Mouse (Mus musculus): ENCODE results near the gene Hoxb9. TPM values are rescaled to one million over a fixed set of nuclear protein-coding genes. Genes with fewer than 3 reads are reported as not detected.

Hoxb9 gene
- total RNA-seq, 1 experiment from 2014 or later: 202 TPM

- no peak for DNase-seq
Observed at GRCm38 (mm10) chr11:96313806-96314428, 42.7 kb downstream of the Hoxb9 start.

- DNase-seq: peak; percentile 66
Observed at GRCm38 (mm10) chr11:96314671-96315343, 43.5 kb downstream of the Hoxb9 start.

GRCm38 (mm10) chr11:96315344-96315681 is 44.1 kb downstream of the Hoxb9 start:
- no peak for DNase-seq

GRCm38 (mm10) chr11:96316696-96317607 is 45.7 kb downstream of the Hoxb9 start:
- no peak for DNase-seq

- no peak for DNase-seq
Observed at GRCm38 (mm10) chr11:96317608-96318367, 46.5 kb downstream of the Hoxb9 start, which contains the start of gene Hoxb4. Gene Hoxb4, plus strand, starts transcription at chr11:96318267.

- DNase-seq: peak; percentile 84
Observed at GRCm38 (mm10) chr11:96318368-96319070, 47.3 kb downstream of the Hoxb9 start.

- DNase-seq: no peak
Observed at GRCm38 (mm10) chr11:96319071-96319902, 48.0 kb downstream of the Hoxb9 start.

- peak; percentile 63 for DNase-seq
Observed at GRCm38 (mm10) chr11:96319910-96320309, 48.7 kb downstream of the Hoxb9 start.

GRCm38 (mm10) chr11:96320688-96321087 is 49.4 kb downstream of the Hoxb9 start:
- DNase-seq: no peak

GRCm38 (mm10) chr11:96321846-96322245 is 50.6 kb downstream of the Hoxb9 start:
- DNase-seq: no peak

- DNase-seq: no peak
Observed at GRCm38 (mm10) chr11:96322738-96323137, 51.5 kb downstream of the Hoxb9 start.

- DNase-seq: no peak
Observed at GRCm38 (mm10) chr11:96323154-96323553, 51.9 kb downstream of the Hoxb9 start, which contains the start of gene Hoxb3. Gene Hoxb3, plus strand, starts transcription at chr11:96323326.

- DNase-seq: no peak
Observed at GRCm38 (mm10) chr11:96324125-96324524, 52.9 kb downstream of the Hoxb9 start.

- no peak for DNase-seq
Observed at GRCm38 (mm10) chr11:96324965-96325364, 53.7 kb downstream of the Hoxb9 start.

GRCm38 (mm10) chr11:96325747-96326212 is 54.5 kb downstream of the Hoxb9 start:
- DNase-seq: no peak

Small RNAs within 50 kb of the gene (microRNA-seq; reads per million reads assigned to microRNA genes)
- 51,196 to 89,197 reads per million in 2 experiments for gene Mir10a
- gene Mir196a-1: 23.1 to 28.1 reads per million in 2 experiments

Other genes with a start within 250 kb of the Hoxb9 start
- not detected in 2 replicates for gene Gip, start 246.9 kb upstream of the Hoxb9 start, total RNA-seq (2021)
- 85.0 and 87.0 TPM in 2 replicates for gene Snf8, start 236.6 kb upstream of the Hoxb9 start, total RNA-seq (2021)
- gene Ube2z, start 206.1 kb upstream of the Hoxb9 start, total RNA-seq (2021): 46.2 and 48.4 TPM in 2 replicates
- 260 and 278 TPM in 2 replicates for gene Atp5g1, start 195.8 kb upstream of the Hoxb9 start, total RNA-seq (2021)
- gene Calcoco2, start 159.5 kb upstream of the Hoxb9 start, total RNA-seq (2021): not detected in 2 replicates
- not detected in 2 replicates for gene Ttll6, start 137.7 kb upstream of the Hoxb9 start, total RNA-seq (2021)
- gene Hoxb13, start 77.1 kb upstream of the Hoxb9 start, total RNA-seq (2021): not detected in 2 replicates
- 84.9 and 94.6 TPM in 2 replicates for gene Hoxb8, start 10.4 kb downstream of the Hoxb9 start, total RNA-seq (2021)
- 54.7 and 58.6 TPM in 2 replicates for gene Hoxb7, start 15.2 kb downstream of the Hoxb9 start, total RNA-seq (2021)
- gene Hoxb6, start 21.0 kb downstream of the Hoxb9 start, total RNA-seq (2021): 74.4 and 78.8 TPM in 2 replicates
- gene Hoxb5, start 31.9 kb downstream of the Hoxb9 start, total RNA-seq (2021): 36.5 and 36.8 TPM in 2 replicates
- 27.6 and 31.5 TPM in 2 replicates for gene Hoxb4, start 46.8 kb downstream of the Hoxb9 start, total RNA-seq (2021)
- 33.0 and 40.1 TPM in 2 replicates for gene Hoxb3, start 51.9 kb downstream of the Hoxb9 start, total RNA-seq (2021)
- gene Hoxb2, start 79.1 kb downstream of the Hoxb9 start, total RNA-seq (2021): 24.0 and 25.6 TPM in 2 replicates
- gene Hoxb1, start 94.3 kb downstream of the Hoxb9 start, total RNA-seq (2021): not detected in 2 replicates
- 6.7 and 7.4 TPM in 2 replicates for gene Skap1, start 193.1 kb downstream of the Hoxb9 start, total RNA-seq (2021)